Mouse (Mus musculus) stomach, embryonic 14.5 days (tissue): ENCODE measurements at regions not wholly inside any gene's neighbourhood (a gene's known extent, or its start where the extent isn't known, plus 50 kb on each side); places are given as distances from the start of the nearest gene placed in this dataset.
"Not testable (repeated sequence)": the region's sequence is repeated elsewhere in the genome, so short reads cannot be mapped to it uniquely, and the experiment has no call there.

Experiments used
- ATAC-seq: fragments of 200-750 bp; cut with Nextera tagmentation; 2 replicates; pipeline ENCODE4 v1.8.0; 2017; ENCODE audit warnings: low read depth, moderate TSS enrichment; ENCODE audit not compliant: insufficient number of reproducible peaks, insufficient read depth, low FRiP score
- H3K27ac ChIP-seq: fragments of 300-500 bp; sonication (generic); 2 replicates; pipeline ENCODE4 v1.5.1; 2014; ENCODE audit warnings: mild to moderate bottlenecking, low read length, moderate library complexity, mixed read lengths
- H3K27me3 ChIP-seq: fragments of 300-500 bp; sonication (generic); 2 replicates; pipeline ENCODE4 v1.6.1; 2014; ENCODE audit warnings: low read length, control low read depth, mixed read lengths; ENCODE audit not compliant: control insufficient read depth, insufficient read depth
- H3K36me3 ChIP-seq: fragments of 300-500 bp; sonication (generic); 2 replicates; pipeline ENCODE4 v1.6.1; 2014; ENCODE audit warnings: mild to moderate bottlenecking, control low read depth, low read length, moderate library complexity, mixed read lengths; ENCODE audit not compliant: control insufficient read depth, insufficient read depth
- H3K4me1 ChIP-seq: fragments of 300-500 bp; sonication (generic); 2 replicates; pipeline ENCODE4 v1.6.1; 2014; ENCODE audit warnings: low read length, control low read depth, mixed read lengths; ENCODE audit not compliant: control insufficient read depth, insufficient read depth
- H3K4me2 ChIP-seq: fragments of 300-500 bp; sonication (generic); replicated peaks from 2 replicates; pipeline ENCODE4 v1.6.1; 2014; ENCODE audit warnings: low read depth, low read length, control low read depth
- H3K4me3 ChIP-seq: fragments of 300-500 bp; sonication (generic); 2 replicates; pipeline ENCODE4 v1.5.1; 2014; ENCODE audit warnings: low read depth, low read length, control low read depth
- H3K9ac ChIP-seq: fragments of 300-500 bp; sonication (generic); replicated peaks from 2 replicates; pipeline ENCODE4 v1.6.1; 2014; ENCODE audit warnings: low read depth, mild to moderate bottlenecking, control low read depth, low read length, moderate library complexity, mixed read lengths
- H3K9me3 ChIP-seq: fragments of 300-500 bp; sonication (generic); 2 replicates; pipeline ENCODE4 v1.6.1; 2016; ENCODE audit warnings: low read depth, low read length, control low read depth; ENCODE audit not compliant: control insufficient read depth
- WGBS: fragments of 180-500 bp; shearing (Covaris S2); extraction: QIAGEN DNeasy Blood & Tissue Kit; methylation state at CpG from one replicate; pipeline ENCODE4 v1.1.7; 2014; 5-methylcytosine and 5-hydroxymethylcytosine counted together

- Histone ChIP-seq H3K4me2 (no peak overlapping the region), H3K27me3 (no peaks in the 10 kb centered on the region), H3K9ac (no peak overlapping the region), H3K27ac (no peak overlapping the region), H3K4me1 (0 out of 2 replicates have a peak, but pooled peaks cover 4% of the 10 kb centered on the region), H3K9me3 (no peaks in the 10 kb centered on the region), H3K36me3 (no peaks in the 10 kb centered on the region), H3K4me3 (no peak overlapping the region)
- 87% methylated on average over 21 of the region's 21 CpGs for WGBS
- no peak for ATAC-seq
Measured at GRCm38 (mm10) chr8:8969112-8969950, 279.0 kb upstream of the Arglu1 start.

- WGBS, result 89% methylated on average over 1 of the region's 1 CpGs
- Histone ChIP-seq H3K27me3 (no peaks in the 10 kb centered on the region), H3K9me3 (no peaks in the 10 kb centered on the region), H3K4me1 (0 out of 2 replicates have a peak, but pooled peaks cover 4% of the 10 kb centered on the region), H3K36me3 (no peaks in the 10 kb centered on the region), H3K9ac (no peak overlapping the region), H3K4me2 (no peak overlapping the region), H3K4me3 (no peak overlapping the region), H3K27ac (no peak overlapping the region)
- no peak for ATAC-seq
Measured at GRCm38 (mm10) chr8:8966658-8967048, 276.3 kb upstream of the Arglu1 start.

GRCm38 (mm10) chr8:8965983-8966657 lies 275.8 kb upstream of the Arglu1 start:
- ATAC-seq, result peak; percentile 58; the same call in 1 of the 2 replicates
- WGBS, result 21% methylated on average over 10 of the region's 10 CpGs
- H3K27ac ChIP-seq, result no peak overlapping the region
- no peak overlapping the region for H3K4me3 ChIP-seq
- H3K27me3 ChIP-seq, result no peaks in the 10 kb centered on the region
- H3K4me1 ChIP-seq, result 0 out of 2 replicates have a peak, but pooled peaks cover 4% of the 10 kb centered on the region
- no peak overlapping the region for H3K4me2 ChIP-seq
- no peaks in the 10 kb centered on the region for H3K36me3 ChIP-seq
- no peak overlapping the region for H3K9ac ChIP-seq
- H3K9me3 ChIP-seq, result no peaks in the 10 kb centered on the region

- Histone ChIP-seq H3K27ac (no peak overlapping the region), H3K9me3 (no peaks in the 10 kb centered on the region), H3K27me3 (no peaks in the 10 kb centered on the region), H3K4me3 (no peak overlapping the region), H3K4me2 (no peak overlapping the region), H3K4me1 (no peaks in the 10 kb centered on the region), H3K36me3 (no peaks in the 10 kb centered on the region), H3K9ac (no peak overlapping the region)
- no peak for ATAC-seq
- 81% methylated on average over 3 of the region's 3 CpGs for WGBS
Measured at GRCm38 (mm10) chr8:8960221-8960620, 269.9 kb upstream of the Arglu1 start.

DNA sequence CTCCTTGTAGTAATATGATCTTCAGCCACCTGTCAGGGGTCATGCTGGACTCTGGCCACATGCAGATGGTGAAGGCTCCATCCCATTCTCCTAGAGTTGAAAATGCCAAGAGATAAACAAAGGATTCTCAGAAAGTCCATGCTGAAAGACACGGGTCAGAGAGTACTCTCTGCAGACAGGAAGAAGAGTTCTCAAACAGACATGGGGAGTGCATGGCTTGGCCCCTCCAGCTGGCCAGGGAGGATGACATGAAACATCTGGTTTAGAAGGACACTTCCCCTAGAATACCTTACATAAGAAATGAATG lies 269.4 kb upstream of the Arglu1 start:
- Histone ChIP-seq H3K36me3 (no peaks in the 10 kb centered on the region), H3K27ac (no peak overlapping the region), H3K27me3 (no peaks in the 10 kb centered on the region), H3K4me3 (no peak overlapping the region), H3K4me2 (no peak overlapping the region), H3K4me1 (no peaks in the 10 kb centered on the region), H3K9me3 (no peaks in the 10 kb centered on the region; the same call in 1 of the 2 replicates), H3K9ac (no peak overlapping the region)
- no peak for ATAC-seq
- WGBS, result 28% methylated on average over 1 of the region's 1 CpGs

- Histone ChIP-seq H3K9ac (no peak overlapping the region), H3K27ac (no peak overlapping the region), H3K4me1 (no peaks in the 10 kb centered on the region), H3K4me3 (no peak overlapping the region), H3K27me3 (no peaks in the 10 kb centered on the region), H3K36me3 (no peaks in the 10 kb centered on the region), H3K9me3 (no peaks in the 10 kb centered on the region; the same call in 1 of the 2 replicates), H3K4me2 (no peak overlapping the region)
- ATAC-seq, result no peak
- WGBS, result 63% methylated on average over 8 of the region's 8 CpGs
Measured at GRCm38 (mm10) chr8:8959021-8959786, 268.9 kb upstream of the Arglu1 start.

GRCm38 (mm10) chr8:8958140-8958539 lies 267.8 kb upstream of the Arglu1 start:
- H3K27me3 ChIP-seq, H3K4me1 ChIP-seq, H3K27ac ChIP-seq, H3K36me3 ChIP-seq, H3K9me3 ChIP-seq, H3K4me2 ChIP-seq, ATAC-seq, H3K4me3 ChIP-seq, H3K9ac ChIP-seq: not testable (repeated sequence)
- WGBS, result 78% methylated on average over 8 of the region's 8 CpGs

- Histone ChIP-seq H3K4me2 (no peak overlapping the region), H3K36me3 (no peaks in the 10 kb centered on the region), H3K4me1 (peaks cover 11% of the 10 kb centered on the region; the same call in 1 of the 2 replicates), H3K27me3 (no peaks in the 10 kb centered on the region), H3K27ac (no peak overlapping the region), H3K4me3 (no peak overlapping the region), H3K9ac (no peak overlapping the region), H3K9me3 (no peaks in the 10 kb centered on the region; the same call in 1 of the 2 replicates)
- ATAC-seq, result no peak
- WGBS, result 27% methylated on average over 4 of the region's 4 CpGs
Measured at GRCm38 (mm10) chr8:8952212-8952611, 261.9 kb upstream of the Arglu1 start.
